Mouse (Mus musculus) limb, embryonic 15.5 days (tissue): ENCODE measurements at regions not wholly inside any gene's neighbourhood (a gene's known extent, or its start where the extent isn't known, plus 50 kb on each side); places are given as distances from the start of the nearest gene placed in this dataset.
A peak's percentile ranks its signal among the peaks of the same experiment; 100 is the strongest.

Experiments used
- ATAC-seq: fragments of 200-750 bp; cut with Nextera tagmentation; 2 replicates; pipeline ENCODE4 v1.8.0; 2017; ENCODE audit warnings: low read depth, moderate TSS enrichment; ENCODE audit not compliant: insufficient number of reproducible peaks, low FRiP score, low TSS enrichment
- H3K27ac ChIP-seq: fragments of 300-500 bp; sonication (generic); 2 replicates; pipeline ENCODE4 v1.5.1; 2015; ENCODE audit warnings: moderate library complexity, mild to moderate bottlenecking, inconsistent platforms
- H3K27me3 ChIP-seq: fragments of 300-500 bp; sonication (generic); 2 replicates; pipeline ENCODE4 v1.6.1; 2015; ENCODE audit warnings: inconsistent platforms
- H3K36me3 ChIP-seq: fragments of 300-500 bp; sonication (generic); 2 replicates; pipeline ENCODE4 v1.6.1; 2015; ENCODE audit warnings: inconsistent platforms
- H3K4me1 ChIP-seq: fragments of 300-500 bp; sonication (generic); 2 replicates; pipeline ENCODE4 v1.6.1; 2015; ENCODE audit warnings: inconsistent platforms
- H3K4me2 ChIP-seq: fragments of 300-500 bp; sonication (generic); 2 replicates; pipeline ENCODE4 v1.6.1; 2015; ENCODE audit warnings: mild to moderate bottlenecking, inconsistent platforms
- H3K4me3 ChIP-seq: fragments of 300-500 bp; sonication (generic); 2 replicates; pipeline ENCODE4 v1.5.1; 2015; ENCODE audit warnings: mild to moderate bottlenecking, inconsistent platforms
- H3K9ac ChIP-seq: fragments of 300-500 bp; sonication (generic); 2 replicates; pipeline ENCODE4 v1.6.1; 2015; ENCODE audit warnings: inconsistent platforms
- H3K9me3 ChIP-seq: fragments of 300-500 bp; sonication (generic); 2 replicates; pipeline ENCODE4 v1.6.1; 2016; ENCODE audit warnings: inconsistent platforms
- whole genome bisulfite sequencing: fragments of 180-500 bp; shearing (Covaris S2); methylation state at CpG from one replicate; pipeline ENCODE4 v1.1.7; 2015; 5-methylcytosine and 5-hydroxymethylcytosine counted together

DNA sequence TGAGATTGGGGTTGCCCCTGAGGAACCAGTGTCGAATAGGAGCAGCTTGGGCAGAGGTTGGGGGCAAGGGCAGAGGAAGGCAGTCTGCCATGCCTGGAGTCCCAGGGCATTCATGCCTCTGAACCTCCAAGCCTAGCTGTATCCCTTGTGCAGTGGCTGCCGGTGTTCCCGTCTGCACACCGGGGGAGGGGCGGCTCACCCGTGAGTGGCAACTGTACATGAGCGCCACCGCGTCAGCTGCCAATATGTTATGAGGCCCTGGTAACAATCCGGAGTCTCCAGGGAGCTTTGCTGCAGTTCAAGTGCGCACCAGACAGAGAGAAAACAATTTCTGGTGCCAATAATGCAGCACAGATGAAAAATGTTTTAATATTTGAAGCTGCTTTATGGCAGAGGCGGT lies 198.4 kb downstream of the Tshz3 start:
- no peak for ATAC-seq
- Histone ChIP-seq H3K4me2 (no peak overlapping the region), H3K27ac (no peak overlapping the region), H3K9me3 (no peaks in the 10 kb centered on the region), H3K4me3 (no peak overlapping the region), H3K9ac (no peak overlapping the region), H3K4me1 (peaks cover 18% of the 10 kb centered on the region), H3K36me3 (no peaks in the 10 kb centered on the region), H3K27me3 (no peaks in the 10 kb centered on the region)
- 39% methylated on average over 12 of the region's 12 CpGs for WGBS

- Histone ChIP-seq H3K9ac (no peak overlapping the region), H3K4me2 (no peak overlapping the region), H3K27me3 (no peaks in the 10 kb centered on the region), H3K4me1 (peaks cover 13% of the 10 kb centered on the region), H3K36me3 (no peaks in the 10 kb centered on the region), H3K4me3 (no peak overlapping the region), H3K27ac (no peak overlapping the region), H3K9me3 (no peaks in the 10 kb centered on the region)
- WGBS: 71% methylated on average over 5 of the region's 5 CpGs
- ATAC-seq: no peak
Measured at GRCm38 (mm10) chr7:36901537-36901936, 203.6 kb downstream of the Tshz3 start.

- Histone ChIP-seq H3K9me3 (no peaks in the 10 kb centered on the region), H3K9ac (no peak overlapping the region), H3K4me3 (no peak overlapping the region), H3K27me3 (no peaks in the 10 kb centered on the region), H3K4me1 (no peaks in the 10 kb centered on the region), H3K4me2 (no peak overlapping the region), H3K36me3 (no peaks in the 10 kb centered on the region), H3K27ac (no peak overlapping the region)
- no peak for ATAC-seq
- WGBS: 83% methylated on average over 3 of the region's 3 CpGs
Measured at GRCm38 (mm10) chr7:36913304-36913703, 215.4 kb downstream of the Tshz3 start.

DNA sequence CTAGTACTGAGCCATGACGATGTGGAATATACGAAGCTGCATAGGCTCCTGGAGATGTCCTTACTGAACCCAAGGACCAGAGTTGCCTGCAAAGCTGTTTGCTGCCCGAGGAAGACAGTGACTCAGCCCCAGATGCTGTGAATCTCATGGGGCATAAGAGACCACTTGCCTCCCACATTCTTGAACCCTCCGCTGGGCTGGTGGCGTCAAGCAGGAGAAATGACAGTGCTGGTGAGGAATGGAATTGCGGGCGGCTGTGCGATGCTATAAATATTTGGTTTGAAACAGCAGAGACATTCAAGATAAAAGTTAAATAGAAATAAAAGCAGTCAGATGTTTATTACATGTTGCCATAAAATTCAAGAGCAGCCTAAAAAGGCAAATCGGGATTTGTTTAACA lies 216.3 kb downstream of the Tshz3 start:
- WGBS: 68% methylated on average over 9 of the region's 9 CpGs
- H3K27me3 ChIP-seq: no peaks in the 10 kb centered on the region
- H3K9ac ChIP-seq: no peak overlapping the region
- no peak overlapping the region for H3K27ac ChIP-seq
- no peak for ATAC-seq
- no peaks in the 10 kb centered on the region for H3K4me1 ChIP-seq
- no peak overlapping the region for H3K4me3 ChIP-seq
- H3K36me3 ChIP-seq: no peaks in the 10 kb centered on the region
- H3K9me3 ChIP-seq: no peaks in the 10 kb centered on the region
- no peak overlapping the region for H3K4me2 ChIP-seq

DNA sequence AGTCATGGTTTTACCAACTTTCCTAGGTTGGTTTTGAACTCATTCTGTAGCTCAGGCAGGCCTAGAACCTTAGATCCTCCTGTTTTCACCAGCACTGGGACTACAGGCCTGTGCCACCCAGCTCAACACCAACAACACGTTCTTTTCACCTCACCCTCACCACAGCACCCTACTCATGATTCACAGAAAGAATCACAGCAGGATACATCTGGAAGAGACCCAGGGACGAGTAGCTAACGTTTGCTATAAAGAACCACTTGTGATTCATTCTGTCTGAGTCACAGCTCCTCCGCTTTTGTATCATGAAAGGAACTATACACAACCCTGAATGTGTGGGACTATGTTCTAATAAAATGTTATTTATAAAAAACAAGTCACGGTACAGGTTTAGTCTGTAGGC lies 217.3 kb downstream of the Tshz3 start:
- Histone ChIP-seq H3K9ac (no peak overlapping the region), H3K4me2 (no peak overlapping the region), H3K4me3 (no peak overlapping the region), H3K27ac (no peak overlapping the region), H3K4me1 (no peaks in the 10 kb centered on the region), H3K9me3 (no peaks in the 10 kb centered on the region), H3K27me3 (no peaks in the 10 kb centered on the region), H3K36me3 (no peaks in the 10 kb centered on the region)
- no peak for ATAC-seq
- 59% methylated on average over 5 of the region's 5 CpGs for WGBS

- no peaks in the 10 kb centered on the region for H3K9me3 ChIP-seq
- no peaks in the 10 kb centered on the region for H3K27me3 ChIP-seq
- WGBS: 74% methylated on average over 9 of the region's 9 CpGs
- H3K4me1 ChIP-seq: no peaks in the 10 kb centered on the region; the same call in 1 of the 2 replicates
- no peak overlapping the region for H3K4me2 ChIP-seq
- no peak for ATAC-seq
- H3K36me3 ChIP-seq: no peaks in the 10 kb centered on the region
- no peak overlapping the region for H3K9ac ChIP-seq
- H3K4me3 ChIP-seq: no peak overlapping the region
- H3K27ac ChIP-seq: no peak overlapping the region
Measured at GRCm38 (mm10) chr7:36917011-36917410, 219.1 kb downstream of the Tshz3 start.

DNA sequence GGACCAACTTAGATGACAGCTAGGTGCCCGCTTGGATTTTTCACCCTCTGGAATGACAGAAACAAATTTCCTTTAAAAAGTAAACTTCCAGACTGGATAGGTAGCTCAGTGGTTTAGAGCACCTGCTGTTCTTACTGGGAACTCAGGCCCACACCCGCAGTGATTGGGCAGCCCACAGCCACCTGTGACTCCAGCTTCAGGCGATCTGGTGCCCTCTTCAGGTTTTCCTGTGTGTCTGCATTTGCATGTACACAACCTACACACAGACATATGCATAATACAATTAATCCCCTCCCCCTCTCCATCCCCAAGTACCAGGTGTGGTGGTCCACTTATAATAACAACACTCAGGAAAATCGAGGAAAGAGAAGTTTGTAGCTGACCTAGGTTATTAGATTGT lies 221.5 kb downstream of the Tshz3 start:
- H3K9ac ChIP-seq: no peak overlapping the region
- H3K4me2 ChIP-seq: no peak overlapping the region
- H3K36me3 ChIP-seq: no peaks in the 10 kb centered on the region
- H3K4me3 ChIP-seq: no peak overlapping the region
- no peaks in the 10 kb centered on the region for H3K9me3 ChIP-seq
- H3K27me3 ChIP-seq: no peaks in the 10 kb centered on the region
- ATAC-seq: no peak
- no peak overlapping the region for H3K27ac ChIP-seq
- WGBS: 79% methylated on average over 4 of the region's 4 CpGs
- no peaks in the 10 kb centered on the region; the same call in 1 of the 2 replicates for H3K4me1 ChIP-seq

DNA sequence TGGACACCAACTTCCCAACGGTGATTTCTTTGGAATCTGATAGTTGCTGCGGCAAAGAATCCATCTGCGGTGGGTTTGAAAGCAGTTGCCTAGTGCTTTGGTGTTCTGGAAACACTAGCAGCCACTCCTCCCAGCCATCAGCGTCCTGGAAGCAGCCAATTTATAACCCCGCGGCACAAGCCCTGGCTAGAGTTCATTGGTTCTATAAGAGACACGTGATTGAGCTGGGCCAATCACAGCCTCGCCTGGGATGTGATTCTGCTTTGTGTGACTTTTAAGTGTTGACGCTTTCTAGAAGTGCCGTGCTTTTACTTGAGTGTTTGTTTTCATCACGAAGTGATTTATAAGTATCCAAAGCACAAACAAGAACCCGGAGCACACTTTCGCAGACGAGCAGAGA lies 223.1 kb downstream of the Tshz3 start:
- Histone ChIP-seq H3K4me3 (no peak overlapping the region), H3K36me3 (no peaks in the 10 kb centered on the region), H3K9ac (no peak overlapping the region), H3K27me3 (no peaks in the 10 kb centered on the region), H3K4me1 (no peaks in the 10 kb centered on the region; the same call in 1 of the 2 replicates), H3K9me3 (no peaks in the 10 kb centered on the region), H3K4me2 (no peak overlapping the region), H3K27ac (no peak overlapping the region)
- 60% methylated on average over 14 of the region's 14 CpGs for WGBS
- no peak for ATAC-seq

DNA sequence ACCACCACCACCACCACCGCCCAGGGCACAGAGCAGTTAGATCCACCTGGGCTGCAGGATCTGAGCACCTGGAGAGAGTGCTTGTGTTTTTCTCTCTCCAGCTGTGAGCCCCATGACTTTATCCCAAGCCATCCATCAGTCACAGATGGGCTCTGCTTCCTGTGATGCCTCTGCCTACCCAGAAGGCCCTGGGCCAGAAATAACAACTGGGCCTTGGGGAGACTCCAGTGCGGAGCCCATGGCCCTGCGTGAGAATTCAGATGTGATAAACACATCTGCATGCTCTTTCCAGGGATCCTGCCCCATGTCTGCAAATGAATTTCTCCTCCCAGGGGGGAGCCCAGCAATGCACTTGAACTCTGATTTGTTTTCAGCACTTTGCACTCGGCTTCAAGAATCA lies 235.6 kb downstream of the Tshz3 start:
- ATAC-seq: no peak
- Histone ChIP-seq H3K36me3 (no peaks in the 10 kb centered on the region), H3K27me3 (peaks cover 4% of the 10 kb centered on the region; the same call in 1 of the 2 replicates), H3K4me1 (peaks cover 17% of the 10 kb centered on the region), H3K4me3 (no peak overlapping the region), H3K27ac (no peak overlapping the region), H3K9me3 (no peaks in the 10 kb centered on the region), H3K4me2 (no peak overlapping the region), H3K9ac (no peak overlapping the region)
- 53% methylated on average over 3 of the region's 4 CpGs for WGBS

DNA sequence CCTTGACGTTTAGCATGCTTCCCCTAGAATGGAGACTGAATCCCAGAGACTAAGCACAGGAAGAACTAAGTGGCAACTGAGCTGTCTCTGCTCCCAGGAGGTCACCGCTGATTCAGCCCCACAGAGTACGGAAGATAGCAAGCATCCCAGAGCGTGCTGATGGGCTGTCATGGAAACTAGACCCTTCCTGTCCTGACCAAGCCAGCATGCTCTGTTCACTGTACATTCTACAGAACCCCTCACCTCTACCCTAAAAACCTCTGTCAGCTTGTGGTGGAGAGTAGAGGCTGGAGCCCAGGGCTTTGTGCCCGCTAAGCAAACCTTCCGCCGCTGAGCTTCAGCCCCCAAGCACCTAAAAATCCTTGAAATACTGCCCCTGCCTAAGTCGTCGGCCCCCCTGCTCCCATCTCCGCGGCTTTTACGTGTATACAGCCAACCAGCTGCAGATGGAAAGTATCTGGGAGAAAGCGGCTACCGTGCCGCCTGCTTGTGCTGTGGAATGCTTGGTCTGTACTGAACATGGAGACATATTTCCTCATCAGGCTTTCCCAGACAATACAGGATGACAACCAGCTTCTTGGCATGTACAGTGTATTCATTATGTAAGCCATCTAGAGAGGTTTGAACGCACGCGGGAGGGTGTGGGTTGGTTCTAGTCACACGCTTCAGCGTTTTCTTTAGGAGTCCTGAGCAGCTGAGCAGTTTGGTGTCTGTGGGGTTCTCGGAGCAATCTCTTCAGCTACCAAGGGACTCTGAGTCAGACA lies 237.1 kb downstream of the Tshz3 start:
- Histone ChIP-seq H3K4me3 (no peak overlapping the region), H3K27me3 (peaks cover 4% of the 10 kb centered on the region; the same call in 1 of the 2 replicates), H3K9ac (no peak overlapping the region), H3K27ac (no peak overlapping the region), H3K9me3 (no peaks in the 10 kb centered on the region), H3K4me1 (peaks cover 14% of the 10 kb centered on the region; the same call in 1 of the 2 replicates), H3K36me3 (no peaks in the 10 kb centered on the region), H3K4me2 (0 out of 2 replicates have a peak overlapping the region, but pooled peaks have one; percentile 24)
- ATAC-seq: no peak
- 50% methylated on average over 21 of the region's 21 CpGs for WGBS

DNA sequence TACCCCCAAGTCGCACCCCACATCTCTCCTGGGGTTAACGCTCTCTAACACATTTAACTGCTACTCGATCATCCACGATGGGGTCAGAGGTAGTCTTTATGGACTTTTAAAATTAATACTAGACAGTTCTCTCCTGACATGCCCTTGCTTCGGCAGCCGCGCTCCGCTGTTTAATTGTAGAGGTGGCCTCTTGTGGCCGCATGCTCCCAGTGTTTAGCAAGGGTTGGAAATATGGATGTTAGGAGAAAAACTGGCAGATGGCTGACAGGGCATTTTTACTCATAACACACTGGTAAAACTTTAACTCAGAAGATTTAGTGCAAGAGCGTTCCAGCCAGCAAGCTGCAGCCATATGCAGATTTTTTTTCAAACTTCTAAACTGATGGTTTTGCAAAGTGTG lies 242.7 kb downstream of the Tshz3 start:
- Histone ChIP-seq H3K27me3 (peaks cover 4% of the 10 kb centered on the region; the same call in 1 of the 2 replicates), H3K4me1 (peaks cover 18% of the 10 kb centered on the region), H3K27ac (no peak overlapping the region), H3K36me3 (no peaks in the 10 kb centered on the region), H3K9ac (no peak overlapping the region), H3K9me3 (no peaks in the 10 kb centered on the region), H3K4me3 (no peak overlapping the region), H3K4me2 (no peak overlapping the region)
- ATAC-seq: no peak
- WGBS: 44% methylated on average over 10 of the region's 10 CpGs

GRCm38 (mm10) chr7:36945024-36945815 lies 247.3 kb downstream of the Tshz3 start:
- H3K4me1 ChIP-seq: peaks cover 13% of the 10 kb centered on the region
- no peaks in the 10 kb centered on the region for H3K36me3 ChIP-seq
- no peaks in the 10 kb centered on the region for H3K27me3 ChIP-seq
- H3K9me3 ChIP-seq: no peaks in the 10 kb centered on the region
- H3K27ac ChIP-seq: no peak overlapping the region
- WGBS: 46% methylated on average over 14 of the region's 14 CpGs
- no peak overlapping the region for H3K9ac ChIP-seq
- H3K4me2 ChIP-seq: no peak overlapping the region
- ATAC-seq: peak; percentile 61; the same call in 1 of the 2 replicates
- H3K4me3 ChIP-seq: no peak overlapping the region
